Mouse (Mus musculus) heart, embryonic 12.5 days (tissue): Measurements from ENCODE around the gene Slc43a1. TPM values are rescaled to one million over a fixed set of nuclear protein-coding genes. Genes with fewer than 3 reads are reported as not detected.
A peak's percentile ranks its signal among the peaks of the same experiment; 100 is the strongest.

Source experiments
- ATAC-seq: fragments of 200-750 bp; cut with Nextera tagmentation; 2 replicates; pipeline ENCODE4 v1.8.0; 2017; ENCODE audit warnings: moderate TSS enrichment, moderate library complexity; ENCODE audit not compliant: insufficient number of reproducible peaks, low FRiP score
- H3K27ac ChIP-seq: fragments of 300-500 bp; sonication (generic); 2 replicates; pipeline ENCODE4 v1.5.1; 2016; ENCODE audit warnings: mild to moderate bottlenecking, moderate library complexity; ENCODE audit not compliant: poor library complexity, severe bottlenecking
- H3K27me3 ChIP-seq: fragments of 300-500 bp; sonication (generic); replicated peaks from 2 replicates; pipeline ENCODE4 v1.6.1; 2016; ENCODE audit warnings: mild to moderate bottlenecking, moderate library complexity
- H3K36me3 ChIP-seq: fragments of 300-500 bp; sonication (generic); 2 replicates; pipeline ENCODE4 v1.6.1; 2016; ENCODE audit warnings: mild to moderate bottlenecking, moderate library complexity
- H3K4me1 ChIP-seq: fragments of 300-500 bp; sonication (generic); replicated peaks from 2 replicates; pipeline ENCODE4 v1.6.1; 2016; ENCODE audit warnings: mild to moderate bottlenecking
- H3K4me2 ChIP-seq: fragments of 300-500 bp; sonication (generic); 2 replicates; pipeline ENCODE4 v1.6.1; 2016; ENCODE audit warnings: mild to moderate bottlenecking, moderate library complexity
- H3K4me3 ChIP-seq: fragments of 300-500 bp; sonication (generic); 2 replicates; pipeline ENCODE4 v1.5.1; 2016; ENCODE audit warnings: mild to moderate bottlenecking
- H3K9ac ChIP-seq: fragments of 300-500 bp; sonication (generic); 2 replicates; pipeline ENCODE4 v1.6.1; 2016; ENCODE audit warnings: mild to moderate bottlenecking, moderate library complexity
- H3K9me3 ChIP-seq: fragments of 300-500 bp; sonication (generic); replicated peaks from 2 replicates; pipeline ENCODE4 v1.6.1; 2016; ENCODE audit warnings: mild to moderate bottlenecking, moderate library complexity
- WGBS: fragments of 180-500 bp; shearing (Covaris S2); methylation state at CpG from one replicate; pipeline ENCODE4 v1.1.7; 2016; 5-methylcytosine and 5-hydroxymethylcytosine counted together
- polyA plus RNA-seq: library from polyadenylated mRNA; unstranded; fragments of >200 nt; fragmentation: Nextera tagmentation; extraction: Ambion mirVana; gene quantifications from 2 replicates; pipeline ENCODE4 v1.2.1, GENCODE M21; 2016

Gene Slc43a1
- polyA plus RNA-seq, 1 experiment from 2014 or later: 21.8 TPM

DNA sequence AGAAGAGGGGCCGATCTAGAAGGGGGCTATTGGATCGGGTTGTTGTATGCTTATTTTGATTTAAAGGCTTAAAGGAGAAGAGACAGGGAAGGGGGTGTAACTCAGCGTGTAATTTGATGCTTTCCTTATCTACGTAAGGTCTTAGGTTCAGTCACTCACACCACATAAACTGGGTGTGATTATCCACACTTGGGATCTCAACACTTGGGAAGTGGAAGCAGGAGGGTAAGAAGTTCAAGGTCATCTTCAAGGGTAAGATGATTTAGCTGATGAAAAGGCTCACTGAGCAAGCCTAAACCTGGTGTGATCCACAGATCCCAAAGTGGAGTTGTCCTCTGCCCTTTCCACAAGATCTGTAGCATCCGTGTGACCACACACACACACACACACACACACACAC, 32.1 kb upstream of the Slc43a1 start:
- Histone ChIP-seq H3K9me3 (0 out of 2 replicates have a peak, but pooled peaks cover 3% of the 10 kb centered on the region), H3K4me1 (peaks cover 17% of the 10 kb centered on the region), H3K27ac (no peak overlapping the region), H3K9ac (no peak overlapping the region), H3K4me2 (no peak overlapping the region), H3K36me3 (peaks cover 50% of the 10 kb centered on the region), H3K27me3 (no peaks in the 10 kb centered on the region), H3K4me3 (no peak overlapping the region)
- ATAC-seq: no peak
- WGBS: 48% methylated on average over 5 of the region's 5 CpGs

DNA sequence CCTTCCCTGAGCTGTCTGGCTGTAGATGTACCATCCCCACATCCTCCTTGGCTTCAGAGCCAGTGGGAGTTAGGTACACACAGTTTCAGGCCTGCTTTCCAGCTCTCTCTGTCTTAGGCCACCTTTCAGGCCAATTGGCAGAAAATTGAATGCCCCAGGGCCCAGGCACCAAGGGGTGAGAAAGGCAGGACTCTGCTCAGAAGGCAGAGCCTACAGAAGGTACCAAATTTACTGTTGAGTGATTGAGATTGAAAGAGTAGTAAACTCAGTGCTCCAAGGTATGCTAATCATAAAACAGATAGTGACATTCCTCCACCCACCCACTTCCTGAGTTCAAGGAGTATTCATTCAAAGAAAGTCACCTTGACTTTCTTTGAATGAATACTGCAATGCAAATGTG, 29.3 kb upstream of the Slc43a1 start:
- Histone ChIP-seq H3K4me3 (no peak overlapping the region), H3K4me1 (peaks cover 30% of the 10 kb centered on the region), H3K36me3 (peaks cover 34% of the 10 kb centered on the region), H3K9ac (no peak overlapping the region), H3K27ac (no peak overlapping the region), H3K4me2 (no peak overlapping the region), H3K9me3 (0 out of 2 replicates have a peak, but pooled peaks cover 3% of the 10 kb centered on the region), H3K27me3 (no peaks in the 10 kb centered on the region)
- ATAC-seq: no peak

DNA sequence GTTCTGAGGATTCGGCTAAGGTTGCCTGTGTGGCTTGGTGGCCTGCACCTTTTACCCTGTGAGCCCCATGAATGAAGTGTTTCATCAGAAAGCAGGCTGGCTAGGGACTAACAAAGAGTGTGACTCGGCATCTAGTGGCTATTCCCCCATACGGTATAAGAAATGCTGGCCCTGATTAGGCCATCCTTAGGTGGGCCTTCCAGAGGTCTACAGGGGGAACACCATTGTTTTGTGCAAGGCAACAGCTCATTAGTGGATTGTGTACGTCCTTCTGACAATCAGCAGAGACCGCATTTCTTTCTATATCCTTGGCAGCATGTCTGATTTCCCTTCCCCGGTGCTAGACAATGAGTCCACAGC, 28.1 kb upstream of the Slc43a1 start:
- WGBS: 58% methylated on average over 6 of the region's 6 CpGs
- no peak for ATAC-seq
- H3K4me3 ChIP-seq: no peak overlapping the region
- H3K27me3 ChIP-seq: no peaks in the 10 kb centered on the region
- H3K4me1 ChIP-seq: peaks cover 30% of the 10 kb centered on the region
- H3K27ac ChIP-seq: peak overlapping the region; percentile 66
- H3K9ac ChIP-seq: 0 out of 2 replicates have a peak overlapping the region, but pooled peaks have one; percentile 17
- H3K36me3 ChIP-seq: peaks cover 26% of the 10 kb centered on the region
- H3K9me3 ChIP-seq: 0 out of 2 replicates have a peak, but pooled peaks cover 3% of the 10 kb centered on the region
- H3K4me2 ChIP-seq: peak overlapping the region; percentile 62

DNA sequence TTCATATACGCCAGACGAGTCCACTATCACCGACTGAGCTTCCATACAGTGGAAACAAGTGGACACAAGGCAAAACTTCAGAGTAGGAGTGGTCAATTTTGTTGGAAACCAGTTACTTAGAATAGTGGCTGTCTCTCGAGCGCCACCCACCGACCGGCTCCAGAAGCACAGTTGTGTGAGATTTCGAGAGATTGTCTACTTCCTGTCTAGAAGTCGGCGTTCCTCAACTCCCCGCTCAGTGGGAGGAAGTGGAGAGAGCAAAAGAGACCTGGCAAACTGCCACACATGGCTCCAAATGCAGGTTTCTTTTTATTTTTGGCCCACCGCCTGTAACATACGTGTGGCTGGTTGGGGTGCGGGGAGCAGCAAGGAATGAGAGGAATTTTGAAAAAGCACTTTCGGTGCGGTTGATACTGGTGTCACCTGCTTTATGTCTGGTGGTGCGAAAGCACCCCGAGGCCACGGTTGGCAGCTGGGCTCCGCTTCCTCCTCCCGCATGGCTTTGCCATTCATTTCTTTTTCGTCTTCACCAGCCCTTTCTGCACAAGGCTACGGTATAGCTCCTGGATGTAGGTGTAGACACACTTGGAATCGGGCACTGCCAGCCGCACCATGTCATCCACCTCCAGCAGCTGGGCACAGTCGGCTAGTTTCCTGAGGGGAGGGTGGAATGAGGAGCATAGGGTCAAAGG, 27.6 kb upstream of the Slc43a1 start:
- Histone ChIP-seq H3K9ac (peak overlapping the region; percentile 64), H3K4me1 (peaks cover 29% of the 10 kb centered on the region), H3K4me2 (peak overlapping the region; percentile 62), H3K36me3 (peaks cover 21% of the 10 kb centered on the region), H3K4me3 (peak overlapping the region; percentile 32), H3K27me3 (no peaks in the 10 kb centered on the region), H3K27ac (peak overlapping the region; percentile 84), H3K9me3 (0 out of 2 replicates have a peak, but pooled peaks cover 3% of the 10 kb centered on the region)
- WGBS: 20% methylated on average over 26 of the region's 26 CpGs
- peak; percentile 53 for ATAC-seq

DNA sequence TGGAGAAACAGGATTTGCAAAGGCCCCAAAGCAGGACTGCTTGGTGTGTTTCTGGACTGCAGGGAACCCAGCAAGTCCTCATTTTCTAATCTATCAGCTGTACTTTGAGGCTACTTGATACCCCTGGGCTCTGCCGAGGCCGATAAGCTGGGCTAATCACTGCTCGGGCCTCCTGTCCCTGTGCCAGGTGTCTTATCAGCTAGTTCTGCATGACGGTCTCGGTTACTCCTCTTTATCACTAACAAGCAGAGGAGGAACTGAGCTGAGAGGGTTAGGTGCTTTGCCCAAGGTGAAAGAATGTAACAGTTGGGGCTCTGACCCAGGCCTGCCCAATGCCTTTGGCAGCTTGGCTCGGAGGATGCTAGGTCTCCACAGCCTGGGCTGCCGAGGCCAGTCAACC, 26.8 kb upstream of the Slc43a1 start:
- ATAC-seq: peak; percentile 90
- Histone ChIP-seq H3K4me3 (no peak overlapping the region), H3K36me3 (peaks cover 20% of the 10 kb centered on the region), H3K27ac (peak overlapping the region; percentile 84), H3K4me2 (peak overlapping the region; percentile 46), H3K4me1 (peaks cover 25% of the 10 kb centered on the region), H3K9ac (no peak overlapping the region), H3K27me3 (no peaks in the 10 kb centered on the region), H3K9me3 (0 out of 2 replicates have a peak, but pooled peaks cover 3% of the 10 kb centered on the region)
- WGBS: 18% methylated on average over 7 of the region's 7 CpGs

DNA sequence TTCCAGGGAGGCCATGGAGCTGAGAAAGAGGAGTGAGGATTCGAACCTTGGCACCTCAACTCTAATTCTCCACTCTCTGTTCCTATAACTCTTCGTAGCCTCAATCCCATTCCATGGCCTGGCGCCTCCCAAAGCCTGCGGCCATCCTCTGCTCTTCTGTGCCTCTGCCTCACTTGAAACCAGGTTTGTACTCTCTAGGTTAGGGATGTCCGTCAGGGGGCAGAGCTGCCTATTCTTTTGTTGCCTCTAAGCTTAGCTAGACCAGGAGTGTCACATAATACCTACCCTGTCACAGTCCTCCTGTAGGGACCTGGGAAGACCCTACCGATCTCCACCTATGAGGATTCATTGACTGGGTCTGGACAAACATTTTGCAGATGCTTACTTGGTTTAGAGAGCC, 26.0 kb upstream of the Slc43a1 start:
- H3K4me3 ChIP-seq: no peak overlapping the region
- peak overlapping the region; percentile 84 for H3K27ac ChIP-seq
- peaks cover 25% of the 10 kb centered on the region for H3K4me1 ChIP-seq
- ATAC-seq: 0 out of 2 replicates have a peak, but pooled peaks have one; percentile 17
- H3K9me3 ChIP-seq: 0 out of 2 replicates have a peak, but pooled peaks cover 3% of the 10 kb centered on the region
- peaks cover 17% of the 10 kb centered on the region for H3K36me3 ChIP-seq
- H3K4me2 ChIP-seq: no peak overlapping the region
- 79% methylated on average over 6 of the region's 6 CpGs for WGBS
- H3K9ac ChIP-seq: no peak overlapping the region
- no peaks in the 10 kb centered on the region for H3K27me3 ChIP-seq

DNA sequence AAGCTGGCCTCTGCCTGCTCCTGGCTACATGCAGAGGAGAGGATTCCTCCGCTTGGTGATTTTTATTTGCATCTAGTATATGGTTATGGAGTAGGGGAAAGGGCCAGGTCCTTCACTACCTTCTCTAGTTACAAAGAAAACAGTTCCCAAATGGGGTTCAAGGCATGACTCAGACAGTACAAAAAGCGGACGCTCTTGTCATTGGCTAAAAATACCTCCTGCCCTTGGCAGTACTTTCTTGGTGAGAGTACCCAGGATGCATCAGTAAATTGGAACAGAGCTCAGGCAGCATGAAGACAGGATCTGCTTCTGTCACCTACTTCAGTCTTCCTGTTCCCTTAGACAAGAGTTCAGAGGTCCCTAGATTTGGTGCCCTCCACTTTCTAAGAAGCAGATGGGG, 18.8 kb upstream of the Slc43a1 start:
- Histone ChIP-seq H3K27ac (peak overlapping the region; percentile 55), H3K4me2 (no peak overlapping the region), H3K4me1 (peaks cover 25% of the 10 kb centered on the region), H3K9ac (0 out of 2 replicates have a peak overlapping the region, but pooled peaks have one; percentile 13), H3K4me3 (no peak overlapping the region), H3K9me3 (no peaks in the 10 kb centered on the region), H3K36me3 (no peaks in the 10 kb centered on the region), H3K27me3 (no peaks in the 10 kb centered on the region)
- ATAC-seq: no peak
- WGBS: 32% methylated on average over 3 of the region's 3 CpGs

DNA sequence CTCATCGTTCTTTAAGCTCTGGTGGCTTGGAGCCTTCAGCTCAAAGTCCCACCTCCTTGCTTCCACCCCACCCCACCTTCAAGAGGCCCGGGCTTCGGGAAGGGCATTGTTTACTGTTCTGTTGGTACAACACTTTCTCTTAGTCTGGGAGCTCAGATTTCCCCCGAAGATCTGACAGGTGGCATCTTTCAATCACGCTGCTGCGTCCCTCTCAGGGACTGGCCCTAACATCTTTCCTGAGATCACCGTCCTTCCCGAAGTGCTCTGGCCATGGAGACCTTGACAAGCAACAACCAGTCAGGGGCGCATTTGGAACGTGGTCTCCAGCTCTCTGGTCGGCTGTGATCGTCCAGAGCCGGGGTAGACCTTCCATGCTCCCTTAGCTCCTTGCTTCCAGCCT, 16.1 kb upstream of the Slc43a1 start, which contains the start of gene Smtnl1:
Smtnl1 (minus strand) TSS at position 101 of the 400 bp plus-strand sequence.
- Histone ChIP-seq H3K27ac (peak within 1 kb of the TSS; percentile 63), H3K9ac (no peak within 1 kb of the TSS), H3K4me1 (peaks cover 26% of the 10 kb centered on the region), H3K4me2 (no peak within 1 kb of the TSS), H3K27me3 (no peaks in the 10 kb centered on the region), H3K36me3 (no peaks in the 10 kb centered on the region), H3K9me3 (no peaks in the 10 kb centered on the region), H3K4me3 (no peak within 1 kb of the TSS)
- no peak for ATAC-seq
- 45% methylated on average over 13 of the region's 13 CpGs for WGBS

DNA sequence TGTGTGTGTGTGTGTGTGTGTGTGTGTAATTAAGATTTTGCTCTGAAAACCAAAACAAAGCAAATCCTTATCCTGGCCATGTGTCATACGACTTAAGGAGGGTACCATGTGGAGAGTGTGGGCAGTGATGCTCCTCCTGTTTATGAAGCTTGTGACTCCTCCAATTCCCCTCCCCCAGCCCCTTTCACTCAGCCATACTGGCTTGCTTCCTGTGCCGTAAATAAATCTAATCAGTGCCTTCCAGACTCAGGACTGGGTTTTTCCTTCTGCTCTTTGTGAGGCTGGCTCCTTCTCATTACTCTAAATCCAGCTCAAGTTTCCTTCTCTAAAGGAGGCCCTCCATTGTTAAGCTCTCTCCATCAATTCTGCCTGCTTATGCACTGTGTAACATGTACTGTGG, 15.4 kb upstream of the Slc43a1 start:
- WGBS: 16% methylated on average over 2 of the region's 2 CpGs
- Histone ChIP-seq H3K4me2 (no peak overlapping the region), H3K36me3 (no peaks in the 10 kb centered on the region), H3K4me1 (peaks cover 32% of the 10 kb centered on the region), H3K4me3 (no peak overlapping the region), H3K27ac (peak overlapping the region; percentile 63), H3K27me3 (no peaks in the 10 kb centered on the region), H3K9me3 (no peaks in the 10 kb centered on the region), H3K9ac (no peak overlapping the region)
- no peak for ATAC-seq

DNA sequence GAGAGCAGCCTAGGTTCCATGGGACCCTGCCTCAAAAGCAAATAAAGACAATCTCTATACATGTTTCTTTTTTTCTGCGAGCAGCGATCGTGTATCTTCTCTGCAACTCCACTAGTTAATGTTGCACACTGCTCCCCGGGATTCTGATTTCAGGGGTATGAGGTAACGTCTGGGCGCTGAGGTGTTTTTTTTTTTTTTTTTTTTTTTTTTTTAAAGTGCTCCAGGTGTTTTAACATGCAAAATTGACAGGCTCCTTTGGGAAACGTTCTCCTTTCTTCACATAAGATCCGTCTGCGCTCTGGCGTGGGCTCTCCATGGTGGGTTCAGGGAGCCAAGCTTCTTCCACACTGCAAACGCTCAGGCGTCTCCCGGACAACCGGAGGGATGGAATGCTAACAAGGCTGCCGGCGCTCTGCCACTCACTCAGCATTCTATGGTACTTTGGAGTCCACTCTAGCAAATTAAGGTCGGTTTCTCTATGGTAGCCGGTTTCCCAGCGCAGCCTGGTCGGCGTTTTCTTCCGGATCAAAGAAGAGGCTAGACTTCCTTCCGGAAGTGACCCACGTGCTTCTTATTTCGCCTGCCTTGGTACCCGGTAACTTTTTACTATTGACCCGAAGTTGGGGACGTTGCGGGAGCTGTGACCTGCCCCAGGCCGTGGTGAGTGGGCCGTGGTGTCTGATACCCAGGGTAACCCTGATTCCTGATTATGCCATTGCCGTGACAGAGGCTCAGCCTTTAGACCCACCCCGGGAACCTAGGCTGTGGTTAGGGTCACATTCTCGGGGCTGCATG, 12.0 kb upstream of the Slc43a1 start, which contains the start of gene Timm10:
Timm10 (plus strand) TSS at position 510 of the 795 bp plus-strand sequence.
- Histone ChIP-seq H3K4me3 (peak within 1 kb of the TSS; percentile 96), H3K9me3 (no peaks in the 10 kb centered on the region), H3K27ac (peak within 1 kb of the TSS; percentile 85), H3K36me3 (peaks cover 13% of the 10 kb centered on the region), H3K9ac (peak within 1 kb of the TSS; percentile 88), H3K4me1 (peaks cover 22% of the 10 kb centered on the region), H3K4me2 (peak within 1 kb of the TSS; percentile 98), H3K27me3 (no peaks in the 10 kb centered on the region)
- under 1% methylated on average over 34 of the region's 34 CpGs for WGBS
- ATAC-seq: peak; percentile 85

DNA sequence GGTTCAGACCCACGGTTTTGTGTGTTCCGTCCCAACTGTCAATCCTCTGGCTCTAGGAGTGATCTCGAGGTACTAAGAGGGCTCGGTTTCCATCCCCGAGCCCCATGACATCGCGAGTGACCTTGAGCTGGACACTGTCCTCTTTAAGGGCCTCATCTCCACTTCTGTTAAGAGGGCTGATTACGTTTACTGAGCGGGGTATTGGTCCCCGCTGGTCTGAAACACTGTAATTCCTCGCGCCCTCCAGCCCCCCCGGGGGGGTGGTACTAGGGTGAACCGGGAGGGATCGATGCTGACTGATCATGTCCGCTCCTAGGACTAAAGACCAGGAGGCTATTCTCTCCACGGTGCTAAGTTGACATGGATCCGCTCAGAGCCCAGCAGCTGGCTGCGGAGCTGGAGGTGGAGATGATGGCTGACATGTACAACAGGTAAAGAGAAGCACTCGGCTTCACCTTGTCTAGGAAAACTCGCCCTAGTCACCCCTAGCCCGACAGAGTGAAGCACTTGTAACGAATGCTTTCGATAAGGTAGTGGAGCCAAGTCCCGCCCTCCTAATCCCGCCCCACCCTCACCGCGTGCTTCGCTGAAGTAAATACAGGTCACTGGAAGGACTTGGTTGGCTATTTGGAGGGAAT, 11.2 kb upstream of the Slc43a1 start:
- WGBS: under 1% methylated on average over 29 of the region's 29 CpGs
- Histone ChIP-seq H3K4me2 (peak overlapping the region; percentile 98), H3K36me3 (peaks cover 13% of the 10 kb centered on the region), H3K4me3 (peak overlapping the region; percentile 96), H3K4me1 (peaks cover 26% of the 10 kb centered on the region), H3K27me3 (no peaks in the 10 kb centered on the region), H3K9me3 (no peaks in the 10 kb centered on the region), H3K27ac (peak overlapping the region; percentile 85), H3K9ac (peak overlapping the region; percentile 88)
- ATAC-seq: peak; percentile 75
